Mouse (Mus musculus) erythroblast, adult 5-6 weeks (primary cell): ENCODE results near the gene Slc7a1. TPM values are rescaled to one million over a fixed set of nuclear protein-coding genes. Genes with fewer than 3 reads are reported as not detected.

Experiments
- ATAC-seq: replicated peaks from 2 replicates; pipeline ENCODE4 v1.8.0; 2016; ENCODE audit warnings: moderate number of reproducible peaks, mild to moderate bottlenecking, moderate TSS enrichment, inconsistent platforms; ENCODE audit not compliant: poor library complexity, low FRiP score, severe bottlenecking
- total RNA-seq, 2 experiments: library from RNA; stranded (forward) in 1 of 2; stranded (reverse) in 1 of 2; fragments of 150-400 nt in 1 of 2; fragments of 200-764, 138-1000 nt in 1 of 2; gene quantifications; 2 replicates each; pipeline versions ENCODE4 v1.2.3 to v1.2.4; 2015 to 2017; ENCODE audit warnings: low replicate concordance in 2 of 2

Slc7a1 gene
- total RNA-seq, 2 experiments from 2014 or later: 12.1 to 17.8 TPM

DNA sequence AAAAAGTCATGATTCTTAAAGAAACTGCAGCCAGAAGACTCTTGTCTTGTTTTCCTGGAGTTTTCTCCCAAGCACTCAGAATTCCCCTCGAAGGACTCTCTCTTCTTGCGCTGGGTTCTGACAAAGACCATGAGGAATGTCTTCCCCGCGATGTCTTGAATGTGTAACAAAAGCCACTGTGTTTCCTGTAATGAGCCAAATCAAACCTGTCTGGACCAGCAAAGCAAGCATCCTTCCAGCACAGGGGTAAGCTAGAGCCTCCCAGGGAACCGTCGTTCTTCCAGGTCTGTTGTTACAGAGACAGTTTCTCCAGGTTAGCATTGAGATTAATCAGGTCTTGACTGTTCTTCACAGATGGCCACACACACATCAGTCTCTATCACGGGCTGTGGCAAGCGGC, 121.5 kb downstream of the Slc7a1 start:
- ATAC-seq: no peak

Other genes starting within 250 kb of the Slc7a1 start
- 12.9 and 14.6 TPM in 2 replicates for gene Ubl3, start 152.9 kb upstream of the Slc7a1 start, total RNA-seq (2015; ENCODE audit: low replicate concordance)
- gene Ubl3, start 152.9 kb upstream of the Slc7a1 start, total RNA-seq (2017; ENCODE audit: low replicate concordance): 13.9 and 21.5 TPM in 2 replicates